Mouse (Mus musculus) myocyte (in vitro differentiated cells): ENCODE results near the gene Pxmp4.

Experiments
- CEBPB ChIP-seq: IDR thresholded peaks from 2 replicates; pipeline ENCODE4 v1.6.1; 2011; ENCODE audit warnings: mild to moderate bottlenecking, moderate library complexity; ENCODE audit not compliant: poor library complexity, insufficient read depth, severe bottlenecking
- E2F4 ChIP-seq: IDR thresholded peaks from one replicate; pipeline ENCODE4 v1.6.1; 2011; ENCODE audit warnings: mild to moderate bottlenecking, control low read depth, moderate library complexity; ENCODE audit not compliant: insufficient read depth
- MAX ChIP-seq: IDR thresholded peaks from one replicate; pipeline ENCODE4 v1.6.1; 2011; ENCODE audit warnings: low read depth, mild to moderate bottlenecking, control low read depth
- MYOD1 ChIP-seq, 3 experiments: IDR thresholded peaks; one replicate each; pipeline ENCODE4 v1.6.1; 2011; ENCODE audit warnings: control low read depth in 2 of 3, low read depth in 2 of 3, mild to moderate bottlenecking in 2 of 3, moderate library complexity in 1 of 3; ENCODE audit not compliant: insufficient read length in 2 of 3, control insufficient read depth in 1 of 3
- MYOG ChIP-seq, 3 experiments: IDR thresholded peaks; one replicate each; pipeline ENCODE4 v1.6.1; 2011; ENCODE audit warnings: control low read depth in 2 of 3, low read depth in 2 of 3, mild to moderate bottlenecking in 2 of 3; ENCODE audit not compliant: insufficient read length in 2 of 3, control insufficient read depth in 1 of 3, insufficient read depth in 1 of 3
- POLR2A ChIP-seq: IDR thresholded peaks from one replicate; pipeline ENCODE4 v1.6.1; 2011; ENCODE audit warnings: low read depth, mild to moderate bottlenecking, control low read depth, moderate library complexity; ENCODE audit not compliant: insufficient read length
- REST ChIP-seq: IDR thresholded peaks from one replicate; pipeline ENCODE4 v1.6.1; 2011; ENCODE audit warnings: mild to moderate bottlenecking, control low read depth, moderate library complexity; ENCODE audit not compliant: insufficient read depth, insufficient read length
- TCF12 ChIP-seq: IDR thresholded peaks from one replicate; pipeline ENCODE4 v1.6.1; 2011; ENCODE audit warnings: mild to moderate bottlenecking, control low read depth; ENCODE audit not compliant: poor library complexity, insufficient read depth, severe bottlenecking
- TCF3 ChIP-seq: IDR thresholded peaks from one replicate; pipeline ENCODE4 v1.6.1; 2011; ENCODE audit warnings: low read depth, control low read depth; ENCODE audit not compliant: insufficient read length
- USF1 ChIP-seq: IDR thresholded peaks from one replicate; pipeline ENCODE4 v1.6.1; 2011; ENCODE audit warnings: low read depth, mild to moderate bottlenecking, control low read depth, moderate library complexity

- TF ChIP-seq TCF12, result no peak
- TF ChIP-seq POLR2A, result no peak
- no peak for TF ChIP-seq CEBPB
- no peak for TF ChIP-seq MAX
- no peak for TF ChIP-seq MYOD1 (IDR thresholded peaks at IDR 0.05; ENCODE audit: control insufficient read depth in 1 of 3, insufficient read length in 2 of 3, low read depth in 2 of 3)
- TF ChIP-seq E2F4, result no peak
- no peak for TF ChIP-seq MYOG (IDR thresholded peaks at IDR 0.05; ENCODE audit: control insufficient read depth in 1 of 3, insufficient read depth in 1 of 3, insufficient read length in 2 of 3, low read depth in 2 of 3)
- TF ChIP-seq REST, result no peak
- TF ChIP-seq USF1, result no peak
- no peak for TF ChIP-seq TCF3
These were observed 37.7 kb upstream of the Pxmp4 start for GRCm38 (mm10) chr2:154641176-154641575.
